Mouse (Mus musculus) embryonic facial prominence, embryonic 10.5 days (tissue): ENCODE data around the gene Actl6a. TPM values are rescaled to one million over a fixed set of nuclear protein-coding genes. Genes with fewer than 3 reads are reported as not detected.

ENCODE experiments used
- DNase-seq: peaks from one replicate; pipeline ENCODE4 v3.0.0-alpha.2; 2017; ENCODE audit warnings: low spot score
- H3K27ac ChIP-seq: fragments of 300-500 bp; sonication (generic); replicated peaks from 2 replicates; pipeline ENCODE4 v1.5.1; 2016; ENCODE audit warnings: mild to moderate bottlenecking
- H3K27me3 ChIP-seq: fragments of 300-500 bp; sonication (generic); replicated peaks from 2 replicates; pipeline ENCODE4 v1.6.1; 2016; ENCODE audit warnings: low read depth, mild to moderate bottlenecking; ENCODE audit not compliant: poor library complexity, severe bottlenecking
- H3K36me3 ChIP-seq: fragments of 300-500 bp; sonication (generic); replicated peaks from 2 replicates; pipeline ENCODE4 v1.6.1; 2016; ENCODE audit warnings: mild to moderate bottlenecking, moderate library complexity
- H3K4me1 ChIP-seq: fragments of 300-500 bp; sonication (generic); 2 replicates; pipeline ENCODE4 v1.6.1; 2016
- H3K4me3 ChIP-seq: fragments of 300-500 bp; sonication (generic); 2 replicates; pipeline ENCODE4 v1.5.1; 2016; ENCODE audit warnings: mild to moderate bottlenecking, moderate library complexity
- H3K9me3 ChIP-seq: fragments of 300-500 bp; sonication (generic); 2 replicates; pipeline ENCODE4 v1.6.1; 2016; ENCODE audit warnings: mild to moderate bottlenecking
- WGBS: fragments of 180-500 bp; shearing (Covaris S2); methylation state at CpG from one replicate; pipeline ENCODE4 v1.1.7; 2016; 5-methylcytosine and 5-hydroxymethylcytosine counted together
- polyA plus RNA-seq: library from polyadenylated mRNA; unstranded; fragments of >200 nt; fragmentation: Nextera tagmentation; extraction: Ambion mirVana; gene quantifications from 2 replicates; pipeline ENCODE4 v1.2.1, GENCODE M21; 2016

Gene Actl6a
- polyA plus RNA-seq, 1 experiment from 2014 or later: 274 TPM

- Histone ChIP-seq H3K9me3 (no peaks in the 10 kb centered on the region), H3K27me3 (no peaks in the 10 kb centered on the region), H3K36me3 (no peaks in the 10 kb centered on the region), H3K27ac (no peak overlapping the region), H3K4me3 (no peak overlapping the region), H3K4me1 (no peaks in the 10 kb centered on the region)
- no peak for DNase-seq
- 83% methylated on average over 6 of the region's 6 CpGs for WGBS
Measured at GRCm38 (mm10) chr3:32676393-32676792, 29.7 kb upstream of the Actl6a start.

- Histone ChIP-seq H3K27ac (no peak overlapping the region), H3K9me3 (no peaks in the 10 kb centered on the region), H3K27me3 (no peaks in the 10 kb centered on the region), H3K4me3 (no peak overlapping the region), H3K36me3 (no peaks in the 10 kb centered on the region), H3K4me1 (no peaks in the 10 kb centered on the region)
- DNase-seq: no peak
- 80% methylated on average over 12 of the region's 12 CpGs for WGBS
Measured at GRCm38 (mm10) chr3:32682910-32683531, 23.1 kb upstream of the Actl6a start.

GRCm38 (mm10) chr3:32684631-32685030, 21.5 kb upstream of the Actl6a start:
- DNase-seq: no peak
- Histone ChIP-seq H3K27me3 (no peaks in the 10 kb centered on the region), H3K9me3 (no peaks in the 10 kb centered on the region), H3K27ac (no peak overlapping the region), H3K36me3 (no peaks in the 10 kb centered on the region), H3K4me3 (no peak overlapping the region), H3K4me1 (no peaks in the 10 kb centered on the region)
- WGBS: 79% methylated on average over 3 of the region's 3 CpGs

- Histone ChIP-seq H3K36me3 (no peaks in the 10 kb centered on the region), H3K4me3 (no peak overlapping the region), H3K4me1 (no peaks in the 10 kb centered on the region), H3K9me3 (no peaks in the 10 kb centered on the region), H3K27me3 (no peaks in the 10 kb centered on the region), H3K27ac (no peak overlapping the region)
- no peak for DNase-seq
- WGBS: 78% methylated on average over 1 of the region's 1 CpGs
Measured at GRCm38 (mm10) chr3:32686537-32686936, 19.6 kb upstream of the Actl6a start.

- no peak overlapping the region for H3K4me3 ChIP-seq
- 74% methylated on average over 4 of the region's 4 CpGs for WGBS
- H3K27ac ChIP-seq: no peak overlapping the region
Measured at GRCm38 (mm10) chr3:32687156-32687555, 18.9 kb upstream of the Actl6a start.

GRCm38 (mm10) chr3:32689567-32689999, 16.5 kb upstream of the Actl6a start:
- DNase-seq: no peak
- H3K4me1 ChIP-seq: no peaks in the 10 kb centered on the region
- H3K9me3 ChIP-seq: no peaks in the 10 kb centered on the region
- H3K36me3 ChIP-seq: no peaks in the 10 kb centered on the region
- WGBS: 87% methylated on average over 9 of the region's 9 CpGs
- H3K4me3 ChIP-seq: no peak overlapping the region
- H3K27me3 ChIP-seq: no peaks in the 10 kb centered on the region
- no peak overlapping the region for H3K27ac ChIP-seq

More at GRCm38 (mm10) chr3:32687156-32687555, 18.9 kb upstream of the Actl6a start:
- H3K27me3 ChIP-seq: no peaks in the 10 kb centered on the region
- DNase-seq: no peak
- H3K36me3 ChIP-seq: no peaks in the 10 kb centered on the region
- no peaks in the 10 kb centered on the region for H3K9me3 ChIP-seq
- no peaks in the 10 kb centered on the region for H3K4me1 ChIP-seq

GRCm38 (mm10) chr3:32690008-32690407, 16.1 kb upstream of the Actl6a start:
- Histone ChIP-seq H3K4me1 (no peaks in the 10 kb centered on the region), H3K36me3 (no peaks in the 10 kb centered on the region), H3K4me3 (no peak overlapping the region), H3K27ac (no peak overlapping the region), H3K27me3 (no peaks in the 10 kb centered on the region), H3K9me3 (no peaks in the 10 kb centered on the region)
- no peak for DNase-seq
- 88% methylated on average over 3 of the region's 3 CpGs for WGBS

- H3K36me3 ChIP-seq: no peaks in the 10 kb centered on the region
- 50% methylated on average over 1 of the region's 1 CpGs for WGBS
- no peaks in the 10 kb centered on the region for H3K4me1 ChIP-seq
- no peaks in the 10 kb centered on the region for H3K9me3 ChIP-seq
- H3K4me3 ChIP-seq: no peak overlapping the region
- no peak for DNase-seq
- no peak overlapping the region for H3K27ac ChIP-seq
- H3K27me3 ChIP-seq: no peaks in the 10 kb centered on the region
Measured at GRCm38 (mm10) chr3:32690901-32691300, 15.2 kb upstream of the Actl6a start.

- Histone ChIP-seq H3K4me1 (no peaks in the 10 kb centered on the region), H3K27me3 (no peaks in the 10 kb centered on the region), H3K36me3 (no peaks in the 10 kb centered on the region), H3K27ac (no peak overlapping the region), H3K9me3 (no peaks in the 10 kb centered on the region), H3K4me3 (no peak overlapping the region)
- 81% methylated on average over 5 of the region's 5 CpGs for WGBS
- no peak for DNase-seq
Measured at GRCm38 (mm10) chr3:32691841-32692240, 14.3 kb upstream of the Actl6a start.

GRCm38 (mm10) chr3:32694211-32694610, 11.9 kb upstream of the Actl6a start:
- H3K9me3 ChIP-seq: no peaks in the 10 kb centered on the region
- H3K4me3 ChIP-seq: no peak overlapping the region
- no peak overlapping the region for H3K27ac ChIP-seq
- H3K36me3 ChIP-seq: no peaks in the 10 kb centered on the region
- no peak for DNase-seq
- H3K4me1 ChIP-seq: no peaks in the 10 kb centered on the region
- H3K27me3 ChIP-seq: no peaks in the 10 kb centered on the region
- WGBS: 49% methylated on average over 5 of the region's 5 CpGs

GRCm38 (mm10) chr3:32694737-32695582, 11.1 kb upstream of the Actl6a start:
- H3K4me1 ChIP-seq: no peaks in the 10 kb centered on the region
- H3K27ac ChIP-seq: no peak overlapping the region
- no peaks in the 10 kb centered on the region for H3K27me3 ChIP-seq
- H3K9me3 ChIP-seq: no peaks in the 10 kb centered on the region
- no peak for DNase-seq
- WGBS: 80% methylated on average over 12 of the region's 12 CpGs
- no peak overlapping the region for H3K4me3 ChIP-seq
- no peaks in the 10 kb centered on the region for H3K36me3 ChIP-seq

GRCm38 (mm10) chr3:32695583-32695980, 10.5 kb upstream of the Actl6a start:
- DNase-seq: no peak
- Histone ChIP-seq H3K27me3 (no peaks in the 10 kb centered on the region), H3K4me1 (no peaks in the 10 kb centered on the region), H3K36me3 (no peaks in the 10 kb centered on the region), H3K9me3 (no peaks in the 10 kb centered on the region), H3K4me3 (no peak overlapping the region), H3K27ac (no peak overlapping the region)
- 88% methylated on average over 4 of the region's 4 CpGs for WGBS
